Mouse (Mus musculus) hindbrain, embryonic 16.5 days (tissue): ENCODE results near the gene Ntrk3. TPM values are rescaled to one million over a fixed set of nuclear protein-coding genes. Genes with fewer than 3 reads are reported as not detected.

Source experiments
- ATAC-seq: fragments of 200-750 bp; cut with Nextera tagmentation; 2 replicates; pipeline ENCODE4 v1.8.0; 2017; ENCODE audit warnings: moderate TSS enrichment, moderate library complexity
- H3K27ac ChIP-seq: fragments of 300-500 bp; sonication (generic); 2 replicates; pipeline ENCODE4 v1.5.1; 2014; ENCODE audit warnings: low read depth, mild to moderate bottlenecking, control low read depth, low read length, moderate library complexity
- H3K27me3 ChIP-seq: fragments of 300-500 bp; sonication (generic); replicated peaks from 2 replicates; pipeline ENCODE4 v1.6.1; 2014; ENCODE audit warnings: low read length; ENCODE audit not compliant: control insufficient read depth, insufficient read depth
- H3K36me3 ChIP-seq: fragments of 300-500 bp; sonication (generic); 2 replicates; pipeline ENCODE4 v1.6.1; 2014; ENCODE audit warnings: mild to moderate bottlenecking, low read length, moderate library complexity, mixed read lengths; ENCODE audit not compliant: control insufficient read depth, insufficient read depth
- H3K4me1 ChIP-seq: fragments of 300-500 bp; sonication (generic); 2 replicates; pipeline ENCODE4 v1.6.1; 2014; ENCODE audit warnings: low read depth, low read length; ENCODE audit not compliant: control insufficient read depth, insufficient read depth
- H3K4me2 ChIP-seq: fragments of 300-500 bp; sonication (generic); 2 replicates; pipeline ENCODE4 v1.6.1; 2014; ENCODE audit warnings: mild to moderate bottlenecking, low read length, control low read depth, moderate library complexity
- H3K4me3 ChIP-seq: fragments of 300-500 bp; sonication (generic); 2 replicates; pipeline ENCODE4 v1.5.1; 2014; ENCODE audit warnings: mild to moderate bottlenecking, low read length, control low read depth, moderate library complexity
- H3K9ac ChIP-seq: fragments of 300-500 bp; sonication (generic); 2 replicates; pipeline ENCODE4 v1.6.1; 2014; ENCODE audit warnings: low read depth, mild to moderate bottlenecking, control low read depth, low read length, moderate library complexity
- H3K9me3 ChIP-seq: fragments of 300-500 bp; sonication (generic); 2 replicates; pipeline ENCODE4 v1.6.1; 2014; ENCODE audit warnings: mild to moderate bottlenecking, low read length, moderate library complexity; ENCODE audit not compliant: control insufficient read depth
- WGBS: fragments of 180-500 bp; shearing (Covaris S2); extraction: QIAGEN DNeasy Blood & Tissue Kit; methylation state at CpG from one replicate; pipeline ENCODE4 v1.1.7; 2014; 5-methylcytosine and 5-hydroxymethylcytosine counted together
- polyA plus RNA-seq: library from polyadenylated mRNA; unstranded; fragments of >200 nt; fragmentation: Nextera tagmentation; extraction: Ambion mirVana; gene quantifications from 2 replicates; pipeline ENCODE4 v1.2.1, GENCODE M21; 2015

Gene Ntrk3
- polyA plus RNA-seq, 1 experiment from 2014 or later, result 23.8 TPM

DNA sequence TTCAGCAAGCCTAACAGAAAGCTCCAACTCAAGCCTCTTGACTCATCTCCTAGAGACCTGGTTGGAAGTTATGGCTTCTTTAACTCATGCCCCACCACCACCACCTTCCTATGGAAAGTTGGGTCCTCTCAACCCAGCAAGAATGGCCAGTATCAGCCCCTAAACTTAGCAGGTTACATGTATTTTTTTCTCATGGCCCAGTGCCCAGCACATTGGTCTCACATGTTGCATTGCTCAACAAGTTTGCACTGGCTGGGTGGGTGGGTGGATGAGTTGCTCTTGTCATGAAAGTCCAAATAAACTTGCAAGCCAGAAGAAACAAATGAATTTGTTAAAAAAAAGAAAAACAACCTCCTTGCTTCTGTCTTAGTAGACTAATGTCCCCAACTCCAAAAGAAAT lies 353.7 kb downstream of the Ntrk3 start:
- no peak overlapping the region for H3K4me3 ChIP-seq
- ATAC-seq, result no peak
- H3K4me2 ChIP-seq, result no peak overlapping the region
- no peak overlapping the region for H3K27ac ChIP-seq
- H3K9ac ChIP-seq, result no peak overlapping the region
- no peaks in the 10 kb centered on the region for H3K27me3 ChIP-seq
- H3K9me3 ChIP-seq, result no peaks in the 10 kb centered on the region
- no peaks in the 10 kb centered on the region for H3K36me3 ChIP-seq
- H3K4me1 ChIP-seq, result no peaks in the 10 kb centered on the region

DNA sequence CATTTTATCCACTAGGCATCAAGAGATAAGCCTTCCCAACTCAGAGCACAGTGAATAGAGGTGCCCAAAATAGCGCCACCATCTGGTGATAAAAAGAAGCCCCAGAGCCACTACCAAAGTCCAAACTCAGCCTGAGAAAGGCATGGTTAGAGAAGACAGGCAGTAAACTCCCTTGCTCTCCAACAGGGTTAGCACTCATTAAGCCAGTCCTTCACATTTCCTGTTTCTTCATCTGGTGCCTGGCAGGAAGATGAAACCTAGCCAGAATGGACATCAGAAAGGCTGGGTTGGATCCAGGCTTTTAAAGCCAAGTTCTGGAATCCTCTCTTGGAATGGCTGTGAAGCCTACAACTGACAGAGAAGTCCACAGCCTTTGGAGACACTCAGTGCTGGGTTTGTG lies 355.7 kb downstream of the Ntrk3 start:
- Histone ChIP-seq H3K27me3 (no peaks in the 10 kb centered on the region), H3K36me3 (no peaks in the 10 kb centered on the region), H3K9me3 (no peaks in the 10 kb centered on the region), H3K9ac (no peak overlapping the region), H3K4me2 (no peak overlapping the region), H3K4me1 (no peaks in the 10 kb centered on the region), H3K27ac (no peak overlapping the region), H3K4me3 (no peak overlapping the region)
- WGBS, result 29% methylated on average over 1 of the region's 1 CpGs
- ATAC-seq, result no peak

DNA sequence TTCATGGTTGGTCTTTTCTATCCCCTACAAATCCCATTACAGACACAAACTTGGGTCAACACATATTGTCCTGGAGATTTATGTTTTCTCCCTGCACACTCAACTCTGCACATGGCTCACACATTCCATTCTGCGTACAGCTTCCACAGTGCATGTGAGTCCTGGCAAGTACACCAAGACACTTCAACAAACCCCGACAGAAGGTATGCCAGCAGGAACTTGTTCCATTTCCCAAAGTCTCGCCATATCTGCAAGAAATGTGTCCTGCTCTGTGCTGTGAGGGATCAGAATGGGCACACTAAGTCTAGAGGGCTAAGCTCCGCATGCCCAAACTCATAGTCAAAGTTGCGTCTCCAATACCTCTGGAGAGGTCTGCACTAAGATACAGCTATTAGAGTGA lies 358.0 kb downstream of the Ntrk3 start:
- H3K4me3 ChIP-seq, result no peak overlapping the region

DNA sequence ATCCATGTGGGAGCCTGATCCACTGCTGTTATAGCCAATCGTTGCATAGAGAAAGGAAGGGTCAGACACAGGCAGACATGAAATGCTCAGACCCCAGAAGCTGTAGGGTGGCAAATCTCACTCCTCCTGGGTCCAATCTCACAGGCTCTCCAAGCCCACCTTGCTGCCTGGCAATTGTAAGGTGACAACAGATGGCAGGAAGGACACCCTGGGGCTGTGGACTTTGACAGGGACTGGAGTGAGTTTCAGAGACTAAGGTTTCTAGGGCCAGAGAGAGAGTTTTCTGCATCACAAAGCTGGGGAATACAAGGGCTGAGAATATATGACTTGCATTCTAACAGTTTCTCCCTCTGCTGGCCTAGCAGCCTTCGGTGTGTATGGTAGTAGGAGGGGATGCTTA lies 359.5 kb downstream of the Ntrk3 start:
- Histone ChIP-seq H3K4me2 (no peak overlapping the region), H3K36me3 (no peaks in the 10 kb centered on the region), H3K9ac (no peak overlapping the region), H3K9me3 (no peaks in the 10 kb centered on the region), H3K27me3 (no peaks in the 10 kb centered on the region), H3K27ac (no peak overlapping the region), H3K4me3 (no peak overlapping the region), H3K4me1 (no peaks in the 10 kb centered on the region)
- ATAC-seq, result no peak
- WGBS, result 78% methylated on average over 2 of the region's 2 CpGs

More for the DNA sequence above, 358.0 kb downstream of the Ntrk3 start:
- no peaks in the 10 kb centered on the region for H3K4me1 ChIP-seq
- 95% methylated on average over 5 of the region's 5 CpGs for WGBS
- H3K9me3 ChIP-seq, result no peaks in the 10 kb centered on the region
- no peak overlapping the region for H3K27ac ChIP-seq
- H3K9ac ChIP-seq, result no peak overlapping the region
- H3K27me3 ChIP-seq, result no peaks in the 10 kb centered on the region
- no peaks in the 10 kb centered on the region for H3K36me3 ChIP-seq
- ATAC-seq, result no peak
- no peak overlapping the region for H3K4me2 ChIP-seq

DNA sequence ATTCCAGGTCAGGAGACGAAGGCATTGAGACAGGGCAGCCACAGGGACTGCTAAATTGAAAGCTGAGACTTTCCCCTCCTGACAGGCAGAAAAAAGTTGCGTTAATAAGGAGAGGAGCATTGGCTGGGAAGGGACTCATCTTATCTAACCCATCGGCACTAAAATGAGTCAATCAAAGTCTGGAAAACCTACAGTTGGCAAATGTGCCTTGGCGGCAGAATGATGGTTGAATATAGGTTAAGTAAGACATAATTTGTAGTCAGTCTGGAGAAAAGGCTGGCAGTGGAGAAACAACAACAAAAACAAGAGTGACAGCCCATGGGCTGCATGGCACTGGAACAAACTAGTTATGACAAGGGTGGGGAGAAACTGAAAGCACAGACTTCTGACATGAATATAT lies 360.9 kb downstream of the Ntrk3 start:
- Histone ChIP-seq H3K4me2 (no peak overlapping the region), H3K4me1 (no peaks in the 10 kb centered on the region), H3K4me3 (no peak overlapping the region), H3K27me3 (no peaks in the 10 kb centered on the region), H3K27ac (no peak overlapping the region), H3K36me3 (no peaks in the 10 kb centered on the region), H3K9ac (no peak overlapping the region), H3K9me3 (no peaks in the 10 kb centered on the region)
- WGBS, result 68% methylated on average over 4 of the region's 4 CpGs
- ATAC-seq, result no peak

DNA sequence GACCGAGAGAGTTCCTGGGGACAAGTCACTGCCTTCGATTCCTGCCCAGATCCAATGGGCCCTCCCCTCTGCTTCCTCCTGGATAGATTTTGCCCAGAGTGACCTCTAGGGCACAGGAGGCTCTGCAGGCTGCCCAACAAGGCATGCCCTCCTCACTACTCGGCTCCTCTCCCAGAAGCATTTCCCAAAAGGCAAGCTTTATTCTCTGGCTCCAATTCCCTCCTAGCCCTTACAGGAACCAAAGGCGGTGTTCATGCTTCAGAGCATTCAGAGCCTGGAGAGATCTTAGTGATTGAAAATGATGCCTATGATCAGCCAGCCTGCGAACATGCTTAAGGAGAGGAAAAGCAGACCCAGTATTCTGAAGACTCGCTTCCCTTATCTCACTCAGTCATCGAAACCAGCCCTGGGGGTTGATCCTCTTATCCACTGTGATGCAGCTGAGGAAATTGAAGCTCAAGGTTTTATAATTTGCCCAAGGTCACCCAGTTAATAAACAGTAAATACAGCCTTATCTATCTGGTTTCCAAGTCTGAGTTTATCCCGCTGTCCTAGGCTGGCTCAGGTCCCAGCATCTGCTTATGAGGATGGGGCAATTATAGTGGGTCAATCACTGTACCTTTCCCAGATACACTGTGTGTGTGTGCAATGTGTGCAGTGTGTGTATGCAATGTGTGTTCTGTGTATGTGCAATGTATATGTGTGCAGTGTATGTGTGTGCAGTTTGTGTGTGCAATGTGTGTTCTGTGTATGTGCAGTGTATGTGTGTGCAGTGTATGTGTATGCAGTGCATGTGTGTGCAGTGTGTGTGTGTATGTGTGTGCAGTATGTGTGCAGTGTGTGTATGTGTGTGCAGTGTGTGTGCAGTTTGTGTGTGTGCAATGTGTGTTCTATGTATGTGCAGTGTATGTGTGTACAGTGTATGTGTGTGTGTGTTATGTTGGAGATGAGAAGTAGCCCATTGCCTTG lies 376.2 kb downstream of the Ntrk3 start:
- Histone ChIP-seq H3K4me3 (no peak overlapping the region), H3K9me3 (no peaks in the 10 kb centered on the region), H3K9ac (no peak overlapping the region), H3K27ac (peak overlapping the region; percentile 52; the same call in 1 of the 2 replicates), H3K4me1 (peaks cover 7% of the 10 kb centered on the region), H3K4me2 (no peak overlapping the region), H3K36me3 (no peaks in the 10 kb centered on the region), H3K27me3 (no peaks in the 10 kb centered on the region)
- 51% methylated on average over 8 of the region's 8 CpGs for WGBS
- peak; percentile 49 for ATAC-seq

DNA sequence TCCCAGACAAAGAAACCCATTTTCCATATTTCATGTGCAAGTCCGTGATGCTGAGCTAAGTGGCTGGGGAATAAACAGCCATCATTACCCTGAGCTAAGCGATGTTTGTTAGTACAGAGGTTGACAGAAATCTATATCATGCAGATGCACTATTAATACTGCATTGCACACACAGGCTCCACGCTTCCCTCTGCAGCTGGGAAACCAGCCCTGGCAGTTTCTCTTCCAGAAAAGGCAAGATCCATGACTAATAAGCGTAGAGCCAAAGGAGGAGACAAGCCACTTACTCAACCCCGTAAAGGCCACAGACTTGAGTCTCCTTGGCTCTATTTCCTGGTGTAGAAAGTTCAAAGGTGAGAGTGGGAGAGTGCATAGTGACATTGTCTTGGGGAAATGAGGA lies 390.3 kb downstream of the Ntrk3 start:
- no peaks in the 10 kb centered on the region for H3K9me3 ChIP-seq
- no peak for ATAC-seq
- WGBS, result 68% methylated on average over 5 of the region's 5 CpGs
- no peak overlapping the region for H3K4me3 ChIP-seq
- H3K27ac ChIP-seq, result no peak overlapping the region
- no peaks in the 10 kb centered on the region for H3K27me3 ChIP-seq
- 0 out of 2 replicates have a peak, but pooled peaks cover 2% of the 10 kb centered on the region for H3K36me3 ChIP-seq
- no peak overlapping the region for H3K9ac ChIP-seq
- H3K4me2 ChIP-seq, result no peak overlapping the region
- no peaks in the 10 kb centered on the region for H3K4me1 ChIP-seq

DNA sequence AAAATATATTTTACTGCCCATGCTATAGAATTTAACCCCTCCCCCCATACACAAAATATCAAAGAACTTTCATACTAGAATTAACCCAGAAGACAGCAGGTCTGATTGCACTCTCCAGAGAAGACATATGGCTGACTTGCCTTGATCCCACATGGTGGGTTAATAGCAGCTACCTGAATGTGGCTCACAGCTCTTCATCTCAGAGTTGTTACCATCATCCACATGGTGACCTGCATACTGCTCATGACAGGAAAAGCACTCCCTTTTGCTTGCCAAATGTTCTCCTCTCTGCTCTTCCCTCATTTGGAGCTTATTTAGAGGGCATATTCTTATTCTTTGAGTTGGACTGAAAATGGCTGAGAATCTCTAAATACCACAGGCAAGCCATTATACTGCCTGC lies 404.4 kb downstream of the Ntrk3 start:
- H3K9me3 ChIP-seq, result no peaks in the 10 kb centered on the region
- H3K4me3 ChIP-seq, result no peak overlapping the region
- no peak for ATAC-seq
- H3K27me3 ChIP-seq, result no peaks in the 10 kb centered on the region
- H3K4me2 ChIP-seq, result no peak overlapping the region
- H3K36me3 ChIP-seq, result no peaks in the 10 kb centered on the region
- no peak overlapping the region for H3K27ac ChIP-seq
- no peak overlapping the region for H3K9ac ChIP-seq
- H3K4me1 ChIP-seq, result no peaks in the 10 kb centered on the region

DNA sequence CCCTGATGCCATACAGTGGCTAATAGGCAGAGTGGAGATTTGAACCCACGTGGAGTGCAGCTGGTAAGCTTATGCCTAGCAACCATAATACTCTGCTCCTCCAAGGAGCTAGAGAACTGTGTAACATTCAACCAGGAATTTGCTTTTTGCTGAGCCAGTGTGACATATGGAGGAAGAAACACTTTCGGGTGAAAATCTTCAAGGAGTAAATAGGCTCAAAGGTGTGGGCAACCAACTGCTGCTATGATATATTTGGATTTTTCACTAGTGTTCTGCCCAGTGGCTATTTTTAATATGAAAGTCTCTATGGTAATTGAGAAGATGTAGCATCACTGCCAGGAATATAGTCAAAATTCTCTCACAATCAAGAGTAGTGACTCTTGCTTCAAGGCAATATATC lies 409.5 kb downstream of the Ntrk3 start:
- 82% methylated on average over 2 of the region's 2 CpGs for WGBS
- Histone ChIP-seq H3K9ac (no peak overlapping the region), H3K4me3 (no peak overlapping the region), H3K4me2 (no peak overlapping the region), H3K27me3 (no peaks in the 10 kb centered on the region), H3K4me1 (no peaks in the 10 kb centered on the region), H3K9me3 (no peaks in the 10 kb centered on the region), H3K36me3 (no peaks in the 10 kb centered on the region), H3K27ac (no peak overlapping the region)
- no peak for ATAC-seq
